ENCODE assay signal across 8 mouse cellular contexts in genomic region chr7:100159105-100159841, GRCm38 (mm10). TPM values are rescaled to one million over a fixed set of nuclear protein-coding genes. Genes with fewer than 3 reads are reported as not detected.
DNase-seq lines count a peak whose midpoint lies in the region; ATAC-seq and TF ChIP-seq lines count a peak whose summit lies in the region.

Lipt2 (plus strand) TSS chr7:100159277.

- peaks cover 4% of the 10 kb centered on the region; the same call in 1 of the 2 replicates for H3K36me3 ChIP-seq in forebrain, embryonic 10.5 days (replicated peaks)
- no peaks in the 10 kb centered on the region for H3K36me3 ChIP-seq in heart, embryonic 15.5 days
- no peaks in the 10 kb centered on the region for H3K36me3 ChIP-seq in liver, embryonic 14.5 days (replicated peaks; ENCODE audit: control insufficient read depth, insufficient read depth, low read depth)
- no peaks in the 10 kb centered on the region for H3K36me3 ChIP-seq in neural tube, embryonic 11.5 days (ENCODE audit: control insufficient read depth, insufficient read depth, low read length)
- no peaks in the 10 kb centered on the region for H3K36me3 ChIP-seq in stomach, postnatal 0 days (ENCODE audit: control insufficient read depth, insufficient read depth, low read length)

- peak; percentile 95 for ATAC-seq in CD4-positive, CD25-positive, alpha-beta regulatory T cell, adult 4 months
- ATAC-seq in heart, embryonic 15.5 days (replicated peaks; ENCODE audit: insufficient number of reproducible peaks, insufficient read depth, low FRiP score, low read depth) = peak; percentile 97
- ATAC-seq in liver, embryonic 14.5 days (ENCODE audit: insufficient read depth) = peak; percentile 96
- peak; percentile 96 for ATAC-seq in neural tube, embryonic 11.5 days (ENCODE audit: insufficient read depth, low FRiP score, low TSS enrichment)
- peak; percentile 94 for ATAC-seq in stomach, postnatal 0 days (ENCODE audit: low FRiP score, low TSS enrichment)

- TF ChIP-seq CTCF in liver, embryonic 14.5 days (IDR thresholded peaks at IDR 0.05; ENCODE audit: low read depth) = peak; percentile 39
- TF ChIP-seq CTCF in stomach, postnatal 0 days (IDR thresholded peaks at IDR 0.05; ENCODE audit: low read depth) = peak; percentile 53

- peak within 1 kb of the TSS; percentile 89 for H3K9ac ChIP-seq in heart, embryonic 15.5 days
- H3K9ac ChIP-seq in liver, embryonic 14.5 days (replicated peaks) = peak within 1 kb of the TSS; percentile 66
- H3K9ac ChIP-seq in neural tube, embryonic 11.5 days (ENCODE audit: low read length) = peak within 1 kb of the TSS; percentile 88
- H3K9ac ChIP-seq in stomach, postnatal 0 days (ENCODE audit: low read length) = peak within 1 kb of the TSS; percentile 85

- H3K9me3 ChIP-seq in forebrain, embryonic 10.5 days = no peaks in the 10 kb centered on the region
- H3K9me3 ChIP-seq in heart, embryonic 15.5 days (replicated peaks) = no peaks in the 10 kb centered on the region
- no peaks in the 10 kb centered on the region for H3K9me3 ChIP-seq in liver, embryonic 14.5 days (ENCODE audit: control insufficient read depth, low read length)
- no peaks in the 10 kb centered on the region for H3K9me3 ChIP-seq in neural tube, embryonic 11.5 days (ENCODE audit: control insufficient read depth, low read length)
- H3K9me3 ChIP-seq in stomach, postnatal 0 days (ENCODE audit: control insufficient read depth, low read length) = no peaks in the 10 kb centered on the region

- peak; percentile 63 for DNase-seq in c-Kit-negative CD71-positive TER-119-positive erythroid progenitor cells, embryonic 14.5 days (ENCODE audit: low read depth, low spot score)
- DNase-seq in forebrain, embryonic 10.5 days (ENCODE audit: extremely low spot score, low spot score) = peak; percentile 86
- DNase-seq in kidney, postnatal 25 days = peak; percentile 92 to 97
- DNase-seq in liver, embryonic 14.5 days (ENCODE audit: low read depth in 3 of 3, low spot score in 3 of 3) = peak; percentile 70 to 76 (median 73)
- DNase-seq in neural tube, embryonic 11.5 days (ENCODE audit: low spot score) = peak; percentile 93
- peak; percentile 92 for DNase-seq in stomach, postnatal 0 days (ENCODE audit: low spot score)

- H3K4me2 ChIP-seq in heart, embryonic 15.5 days = peak within 1 kb of the TSS; percentile 97
- H3K4me2 ChIP-seq in liver, embryonic 14.5 days (ENCODE audit: low read depth) = peak within 1 kb of the TSS; percentile 82
- peak within 1 kb of the TSS; percentile 93 for H3K4me2 ChIP-seq in neural tube, embryonic 11.5 days (ENCODE audit: low read depth)
- peak within 1 kb of the TSS; percentile 97 for H3K4me2 ChIP-seq in stomach, postnatal 0 days (replicated peaks; ENCODE audit: low read depth)

- peaks cover 17% of the 10 kb centered on the region for H3K4me1 ChIP-seq in forebrain, embryonic 10.5 days
- peaks cover 12% of the 10 kb centered on the region for H3K4me1 ChIP-seq in heart, embryonic 15.5 days (replicated peaks)
- peaks cover 0 to 8% of the 10 kb centered on the region in 2 experiments; a peak in 3 of 4 replicates for H3K4me1 ChIP-seq in liver, embryonic 14.5 days (replicated peaks; ENCODE audit: control insufficient read depth in 2 of 2, insufficient read depth in 2 of 2, low read length in 1 of 2)
- no peaks in the 10 kb centered on the region for H3K4me1 ChIP-seq in neural tube, embryonic 11.5 days (ENCODE audit: control insufficient read depth, insufficient read depth, low read length)
- H3K4me1 ChIP-seq in stomach, postnatal 0 days (replicated peaks; ENCODE audit: control insufficient read depth, insufficient read depth) = no peaks in the 10 kb centered on the region

- H3K27me3 ChIP-seq in forebrain, embryonic 10.5 days (ENCODE audit: poor library complexity, severe bottlenecking) = peaks cover 18% of the 10 kb centered on the region
- no peaks in the 10 kb centered on the region for H3K27me3 ChIP-seq in heart, embryonic 15.5 days
- no peaks in the 10 kb centered on the region for H3K27me3 ChIP-seq in liver, embryonic 14.5 days (ENCODE audit: control insufficient read depth, insufficient read depth, low read length)
- no peaks in the 10 kb centered on the region for H3K27me3 ChIP-seq in neural tube, embryonic 11.5 days (ENCODE audit: control insufficient read depth, insufficient read depth, low read length)
- no peaks in the 10 kb centered on the region for H3K27me3 ChIP-seq in stomach, postnatal 0 days (ENCODE audit: control insufficient read depth, insufficient read depth, low read length)

- peak within 1 kb of the TSS; percentile 97 for H3K27ac ChIP-seq in forebrain, embryonic 10.5 days
- H3K27ac ChIP-seq in heart, embryonic 15.5 days = peak within 1 kb of the TSS; percentile 98
- peak within 1 kb of the TSS; percentile 6 for H3K27ac ChIP-seq in liver, embryonic 14.5 days
- peak within 1 kb of the TSS; percentile 94 for H3K27ac ChIP-seq in neural tube, embryonic 11.5 days (ENCODE audit: low read depth, low read length)
- H3K27ac ChIP-seq in stomach, postnatal 0 days (replicated peaks) = peak within 1 kb of the TSS; percentile 95

- WGBS in forebrain, embryonic 10.5 days = under 1% methylated on average over 78 of the region's 78 CpGs
- WGBS in heart, embryonic 15.5 days = under 1% methylated on average over 78 of the region's 78 CpGs
- WGBS in liver, embryonic 14.5 days (ENCODE audit: insufficient replicate concordance) = under 1% methylated on average over 78 of the region's 78 CpGs
- under 1% methylated on average over 76 of the region's 78 CpGs for WGBS in neural tube, embryonic 11.5 days
- under 1% methylated on average over 76 of the region's 78 CpGs for WGBS in stomach, postnatal 0 days

- peak within 1 kb of the TSS; percentile 73 for H3K4me3 ChIP-seq in forebrain, embryonic 10.5 days
- peak within 1 kb of the TSS; percentile 94 for H3K4me3 ChIP-seq in heart, embryonic 15.5 days
- H3K4me3 ChIP-seq in liver, embryonic 14.5 days (ENCODE audit: insufficient read depth in 1 of 2, low read depth in 2 of 2, low read length in 2 of 2) = peak within 1 kb of the TSS; percentile 64 to 66
- H3K4me3 ChIP-seq in neural tube, embryonic 11.5 days (ENCODE audit: low read depth, low read length) = peak within 1 kb of the TSS; percentile 76
- H3K4me3 ChIP-seq in stomach, postnatal 0 days (ENCODE audit: low read depth, low read length) = peak within 1 kb of the TSS; percentile 72

- no peak for TF ChIP-seq EP300 in liver, embryonic 14.5 days (IDR thresholded peaks at IDR 0.05; ENCODE audit: low read depth)
- TF ChIP-seq EP300 in stomach, postnatal 0 days (optimal IDR thresholded peaks at IDR 0.05) = no peak

RNA-seq across cellular contexts. Expression of gene Lipt2, which starts in this region (rescaled TPM):
- not detected for polyA plus RNA-seq in CD4-positive, CD25-positive, alpha-beta regulatory T cell, adult 4 months (2017; shearing (Covaris generic))
- polyA plus RNA-seq in forebrain, embryonic 10.5 days (2016; fragmentation: Nextera tagmentation; extraction: Ambion mirVana) = 22.7 and 24.7 TPM in 2 replicates
- 11.2 and 13.7 TPM in 2 replicates for polyA plus RNA-seq in heart, embryonic 15.5 days (2015; fragmentation: Nextera tagmentation; extraction: Ambion mirVana)
- 2.8 and 3.8 TPM in 2 replicates for polyA plus RNA-seq in liver, embryonic 14.5 days (2012; rRNA removed)
- 5.3 and 5.6 TPM in 2 replicates for polyA plus RNA-seq in liver, embryonic 14.5 days (2014; fragmentation: Nextera tagmentation; extraction: Ambion mirVana)
- 22.9 and 24.2 TPM in 2 replicates for polyA plus RNA-seq in neural tube, embryonic 11.5 days (2014; fragmentation: Nextera tagmentation; extraction: Ambion mirVana)
- 8.8 and 10.2 TPM in 2 replicates for polyA plus RNA-seq in stomach, postnatal 0 days (2015; fragmentation: Nextera tagmentation; extraction: Ambion mirVana)

Comparison
In these comparisons a context has a peak if more than half of its experiments do, and no peak if none do; other contexts are left out.
1. Peak in every context shown above with its lines: DNase-seq, ATAC-seq, H3K4me3 ChIP-seq and H3K27ac ChIP-seq.
2. Peak in ATAC-seq in CD4-positive, CD25-positive, alpha-beta regulatory T cell, adult 4 months; RNA of the gene not detected or under 1 TPM.
3. H3K27ac ChIP-seq: peak in every context shown above with its lines; median percentile 98 in heart, embryonic 15.5 days; 97 in forebrain, embryonic 10.5 days; 95 in stomach, postnatal 0 days; 94 in neural tube, embryonic 11.5 days; 6 in liver, embryonic 14.5 days.